Mouse (Mus musculus): ENCODE results near the gene Ugt1a8.

The Ugt1a8 gene

DNA sequence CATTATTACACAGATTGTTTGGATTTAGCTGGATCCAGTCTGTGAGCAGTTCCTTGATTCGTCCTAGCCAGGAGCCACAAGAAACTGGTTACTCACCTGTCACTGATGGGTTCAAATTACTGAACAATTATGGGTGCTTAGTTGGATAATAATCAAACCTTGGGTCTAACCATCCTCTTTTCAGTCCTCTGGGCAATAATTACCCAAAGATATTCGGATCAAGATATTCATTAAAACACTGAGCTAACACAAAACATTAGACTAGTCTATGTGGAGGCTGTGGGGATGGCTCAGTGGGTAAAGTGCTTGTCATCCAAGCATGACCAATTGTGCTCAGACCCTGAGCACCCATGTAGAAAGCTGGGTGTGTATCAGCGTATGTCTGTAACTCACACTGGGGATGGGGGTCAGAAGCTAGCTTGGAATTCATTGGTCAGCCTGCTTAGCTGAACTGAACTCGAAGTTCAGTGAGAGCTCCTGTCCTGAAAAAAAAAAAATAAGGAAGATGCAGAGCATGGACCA is 148.3 kb downstream of the Ugt1a8 start:
- DNase-seq (ENCODE audit: low spot score), result no peak

DNA sequence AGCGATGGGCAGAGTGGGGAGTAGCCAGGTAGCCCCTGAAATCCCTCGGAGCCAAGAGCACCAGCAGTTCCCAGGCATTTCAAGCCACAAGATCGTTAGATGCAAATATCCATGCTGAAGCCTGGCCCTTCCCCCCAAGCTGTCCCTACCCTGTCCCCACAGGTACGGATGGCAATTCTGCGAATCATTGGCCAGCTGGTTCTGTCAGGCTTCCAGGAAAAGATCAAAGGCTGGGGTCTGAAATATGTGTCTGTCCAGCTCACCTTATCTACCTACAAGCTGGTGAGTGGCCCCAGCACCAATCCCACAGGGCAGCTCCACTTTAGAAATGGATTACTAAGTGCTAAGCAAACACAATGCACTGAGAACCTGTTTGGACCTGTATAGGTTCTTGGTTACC is 149.7 kb downstream of the Ugt1a8 start:
- DNase-seq (ENCODE audit: low spot score), result no peak

DNA sequence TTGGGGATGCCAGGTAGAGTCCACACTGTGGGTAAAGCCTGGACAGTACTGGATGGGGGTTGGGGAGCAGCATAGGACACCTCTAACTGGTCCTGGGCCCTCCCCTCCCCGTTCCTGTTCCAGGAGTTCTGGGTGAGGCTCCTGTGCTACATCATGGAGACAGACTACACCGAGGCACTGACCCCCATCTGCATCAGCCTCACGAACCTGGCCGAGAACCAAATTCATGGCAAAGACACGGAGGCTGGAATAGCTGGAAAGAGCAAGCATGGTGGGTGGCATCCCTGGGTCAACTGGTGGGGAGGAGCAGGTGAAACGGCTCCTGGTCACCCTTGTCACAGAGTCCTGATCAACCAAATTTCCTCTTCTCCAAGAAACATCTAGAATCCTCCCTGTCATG is 151.2 kb downstream of the Ugt1a8 start:
- DNase-seq (ENCODE audit: low spot score), result no peak

DNA sequence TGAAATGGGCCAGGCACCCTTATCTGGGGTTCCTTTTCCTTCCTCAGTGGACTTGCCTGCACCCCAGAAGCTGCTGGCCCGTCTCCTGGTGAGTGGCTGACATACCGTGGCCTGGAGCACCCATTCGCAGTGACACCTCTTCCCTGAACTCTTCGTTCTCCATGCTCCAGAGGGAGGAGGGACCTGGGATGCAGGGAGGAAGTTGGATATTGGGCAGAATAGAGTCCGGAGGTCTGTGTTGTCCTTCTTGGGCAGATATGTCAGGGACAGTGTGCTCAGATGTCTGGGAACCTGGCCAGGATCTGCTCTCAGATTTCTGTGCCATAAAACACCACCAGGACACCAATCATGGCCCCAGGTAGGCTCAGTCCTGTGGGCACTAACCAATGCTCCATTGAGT is 152.5 kb downstream of the Ugt1a8 start:
- DNase-seq (ENCODE audit: low spot score), result no peak

DNA sequence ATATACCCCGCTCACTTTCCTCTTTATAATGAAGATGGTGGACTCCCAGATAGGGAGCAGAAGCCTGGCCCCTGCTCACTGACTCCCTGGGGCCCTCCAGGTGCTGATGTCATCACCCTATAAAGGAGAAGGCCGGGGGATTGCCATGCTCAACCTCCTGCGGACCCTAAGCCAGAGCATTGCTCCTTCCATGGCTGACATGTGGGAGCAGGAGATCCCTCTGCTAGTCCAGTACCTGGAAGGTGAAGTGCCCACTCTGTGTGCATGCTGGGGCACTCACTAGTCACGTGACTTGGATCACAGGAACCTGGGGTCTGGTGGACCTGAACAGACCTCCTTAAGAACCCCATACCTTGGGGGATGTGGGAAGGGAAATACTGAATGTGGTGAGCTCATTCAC is 153.0 kb downstream of the Ugt1a8 start:
- no peak for DNase-seq (ENCODE audit: low spot score)

DNA sequence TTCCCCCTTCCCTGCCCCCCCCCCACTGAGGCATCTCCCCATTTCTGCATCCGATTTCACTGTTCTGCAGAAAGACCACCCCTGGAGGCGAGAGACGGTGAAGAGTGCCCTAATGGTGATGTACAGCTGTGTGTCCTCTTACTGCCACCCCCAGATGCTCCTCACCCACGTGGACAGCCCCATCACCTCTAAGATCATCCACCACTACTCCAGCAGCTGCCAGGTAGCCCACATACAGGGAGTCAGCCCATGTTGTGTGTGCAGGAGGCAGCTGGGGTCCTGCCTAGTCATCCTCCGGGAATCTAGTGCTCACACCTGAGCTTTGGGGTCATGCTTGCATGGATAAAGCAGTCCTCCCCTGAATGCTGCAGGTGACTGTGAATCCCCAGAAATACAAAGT is 156.2 kb downstream of the Ugt1a8 start:
- no peak for DNase-seq (ENCODE audit: low spot score)

DNA sequence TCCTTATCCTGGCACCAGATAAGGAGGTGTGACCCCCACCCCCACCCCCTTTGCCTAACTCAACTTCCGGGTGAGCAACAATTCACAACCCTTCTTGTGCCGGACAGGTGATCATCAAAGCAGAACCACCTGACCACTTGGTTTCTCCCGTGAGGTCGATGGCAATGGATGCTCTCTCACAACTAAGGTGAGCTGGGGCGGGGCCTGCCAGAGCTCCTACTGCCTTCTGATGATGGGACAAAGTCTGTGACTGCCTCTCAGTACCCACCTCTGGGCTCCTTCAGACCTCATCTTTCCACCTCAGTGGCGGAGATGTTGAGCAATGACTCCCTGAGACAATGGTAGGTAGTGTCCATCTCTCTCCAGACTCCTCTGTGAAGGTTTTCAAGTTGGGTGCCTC is 158.3 kb downstream of the Ugt1a8 start:
- no peak for DNase-seq (ENCODE audit: low spot score)

DNA sequence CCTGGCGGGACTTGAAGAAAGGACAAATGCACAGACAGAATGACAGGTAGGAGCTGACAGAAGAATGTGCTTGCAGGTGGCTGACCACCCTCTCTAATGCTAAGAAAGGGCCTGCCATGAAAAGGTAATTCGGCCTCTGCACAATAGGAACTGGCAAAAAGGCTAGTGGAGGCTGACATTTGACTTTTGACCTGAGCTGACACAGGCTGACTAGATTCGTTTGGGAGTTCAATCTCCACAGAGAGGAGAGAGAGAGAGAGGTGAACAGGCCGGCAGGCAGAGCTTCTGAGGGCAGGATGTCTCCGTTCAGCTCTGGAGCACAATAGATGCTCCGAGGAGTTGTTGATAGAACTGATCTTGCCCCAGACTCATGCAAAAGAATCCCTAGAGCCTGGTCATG is 158.8 kb downstream of the Ugt1a8 start:
- no peak for DNase-seq (ENCODE audit: low spot score)

DNA sequence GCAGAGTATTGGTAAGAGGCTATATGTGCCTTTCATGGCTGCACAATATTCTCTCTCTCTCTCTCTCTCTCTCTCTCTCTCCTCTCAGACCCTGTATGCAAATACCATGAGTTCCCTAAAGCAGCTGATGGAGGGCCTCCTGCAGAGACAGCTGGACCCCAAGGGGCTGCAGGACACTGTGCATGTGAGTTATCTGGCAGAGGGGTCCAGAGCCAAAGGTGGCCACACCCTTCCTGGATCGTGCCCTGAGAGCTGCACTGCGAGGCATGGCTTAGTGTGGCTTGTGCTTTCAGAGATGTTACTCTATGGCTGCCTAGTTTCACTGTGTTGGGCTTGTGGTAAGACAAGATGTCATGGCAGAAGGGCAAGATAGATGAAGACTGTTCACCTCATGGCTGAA is 160.0 kb downstream of the Ugt1a8 start:
- DNase-seq (ENCODE audit: low spot score), result no peak

DNA sequence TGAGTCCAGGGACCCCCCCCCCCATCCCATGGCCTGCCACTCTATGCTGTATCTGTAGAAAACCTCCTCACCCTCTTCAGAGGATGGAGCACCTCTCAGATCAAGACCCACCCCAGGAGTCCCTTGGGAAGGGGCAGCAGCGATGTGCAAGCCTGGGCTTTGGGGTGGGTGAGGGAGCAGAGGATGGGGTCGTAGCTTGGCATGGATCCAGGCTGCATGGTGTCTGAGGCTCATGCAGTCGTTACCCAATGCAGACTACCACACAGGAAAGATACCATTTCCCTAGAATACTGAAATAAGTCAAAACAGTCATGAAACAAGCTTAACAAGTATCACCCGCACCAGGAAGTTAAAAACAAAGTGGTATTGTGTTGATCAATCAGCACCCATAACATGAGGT is 161.0 kb downstream of the Ugt1a8 start:
- no peak for DNase-seq (ENCODE audit: low spot score)

DNA sequence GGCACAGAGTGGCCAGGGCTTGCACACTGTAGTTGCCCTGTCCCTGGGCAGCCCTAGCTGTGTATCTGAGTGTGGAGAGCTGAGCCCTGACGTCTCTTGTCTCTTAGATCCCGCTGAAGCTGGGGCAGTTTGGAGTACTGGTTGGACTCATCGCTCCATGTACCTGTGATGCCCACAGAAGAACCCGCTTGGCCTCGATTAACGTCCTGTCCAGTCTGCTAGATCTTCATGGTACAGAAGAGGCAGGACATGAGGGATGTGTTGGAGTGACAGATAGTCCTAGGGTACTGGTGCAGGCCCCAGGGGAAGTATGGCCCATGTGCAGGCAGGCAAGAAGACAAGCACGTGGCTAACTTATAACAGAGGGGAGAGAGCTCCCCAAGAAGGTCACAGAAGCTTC is 162.0 kb downstream of the Ugt1a8 start:
- DNase-seq (ENCODE audit: low spot score), result no peak

DNA sequence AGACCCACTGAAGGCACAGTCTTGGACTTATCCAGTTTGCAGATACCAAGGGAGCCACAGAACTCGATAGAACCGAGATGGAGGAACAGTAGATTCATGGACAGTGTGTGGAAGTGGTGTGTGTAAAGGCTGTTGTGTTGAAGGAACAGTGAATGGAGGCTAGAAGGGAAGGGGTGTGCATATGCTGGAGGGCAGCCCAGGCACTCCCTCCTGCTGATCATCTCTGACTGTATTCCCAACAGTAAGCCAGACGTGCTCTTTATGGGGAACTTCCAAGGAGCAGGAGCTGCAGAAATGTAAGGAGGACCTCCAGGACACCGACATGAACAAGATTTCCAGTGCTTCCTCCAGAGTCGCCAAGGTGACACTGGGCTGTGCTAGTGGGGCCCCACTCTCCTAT is 162.4 kb downstream of the Ugt1a8 start:
- no peak for DNase-seq (ENCODE audit: low spot score)

DNA sequence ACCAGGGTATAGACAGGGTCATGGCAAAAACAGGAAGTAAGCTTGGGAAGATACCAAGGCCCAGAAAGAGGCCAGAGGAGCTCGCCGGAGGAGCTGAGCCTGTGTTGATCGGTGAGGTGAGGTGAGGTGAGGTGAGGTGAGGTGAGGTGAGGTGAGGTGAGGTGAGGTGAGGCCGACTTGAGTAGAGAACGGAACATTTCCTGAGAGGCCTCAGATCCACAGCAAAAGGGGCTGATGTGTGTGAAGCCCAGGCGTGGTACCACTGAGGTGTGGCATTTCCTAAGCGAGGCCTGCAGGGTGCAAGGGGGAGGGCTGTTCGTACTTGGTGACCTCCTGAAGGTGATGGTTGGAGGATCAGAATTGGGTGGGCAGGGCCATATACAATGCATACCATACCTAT is 165.5 kb downstream of the Ugt1a8 start:
- DNase-seq (ENCODE audit: low spot score), result no peak

DNA sequence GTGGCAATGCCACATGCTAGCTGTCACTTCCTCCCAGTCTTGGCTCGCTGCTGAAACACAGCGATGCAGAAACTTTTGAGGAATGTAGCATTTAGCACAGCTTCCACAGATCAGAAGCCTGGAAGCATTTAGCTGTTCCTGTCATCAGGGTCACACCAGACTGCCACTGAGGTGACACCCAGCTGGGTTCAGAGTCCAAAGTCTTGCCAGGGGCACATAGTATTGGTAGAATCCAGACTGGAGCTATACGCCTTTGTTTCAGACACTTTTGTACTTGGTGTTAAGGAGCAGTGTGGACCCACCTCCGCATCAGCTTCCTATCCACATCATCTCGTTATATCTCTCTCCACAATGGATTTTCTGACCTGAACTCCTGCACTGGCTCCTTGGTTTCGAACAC is 165.9 kb downstream of the Ugt1a8 start:
- DNase-seq (ENCODE audit: low spot score), result no peak

DNA sequence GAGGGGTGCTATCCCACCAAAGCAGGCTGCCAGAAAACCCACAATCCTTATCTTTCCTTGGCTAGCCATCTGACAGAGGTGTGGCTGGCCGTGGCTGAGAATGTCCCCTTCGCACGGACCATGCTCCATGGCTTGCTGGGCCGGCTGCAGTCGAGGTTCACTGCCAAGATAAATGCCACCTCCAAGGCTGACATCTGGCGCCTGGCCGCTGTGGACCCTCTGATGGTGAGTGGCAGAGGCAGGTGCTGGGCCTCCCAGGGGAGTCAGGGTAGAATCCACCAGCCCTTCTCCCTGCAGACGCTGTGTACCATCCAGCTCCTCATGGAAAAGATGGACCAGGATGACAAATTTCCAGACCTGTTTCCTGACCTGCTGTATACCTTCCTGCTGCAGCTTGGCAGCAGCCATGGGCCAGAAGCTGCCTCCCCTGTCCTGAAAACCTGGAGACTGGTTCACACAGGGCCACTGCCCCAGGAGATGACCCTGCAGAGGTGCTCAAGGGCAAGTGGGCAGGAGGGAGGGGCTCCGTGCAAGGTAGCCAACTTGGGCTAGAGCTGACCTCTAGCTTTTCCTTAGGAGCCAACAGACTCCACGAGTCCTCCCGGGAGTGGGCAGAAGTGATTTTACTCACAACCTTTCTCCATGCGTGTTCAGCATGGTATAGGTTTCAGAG is 167.3 kb downstream of the Ugt1a8 start:
- no peak for DNase-seq (ENCODE audit: low spot score)

DNA sequence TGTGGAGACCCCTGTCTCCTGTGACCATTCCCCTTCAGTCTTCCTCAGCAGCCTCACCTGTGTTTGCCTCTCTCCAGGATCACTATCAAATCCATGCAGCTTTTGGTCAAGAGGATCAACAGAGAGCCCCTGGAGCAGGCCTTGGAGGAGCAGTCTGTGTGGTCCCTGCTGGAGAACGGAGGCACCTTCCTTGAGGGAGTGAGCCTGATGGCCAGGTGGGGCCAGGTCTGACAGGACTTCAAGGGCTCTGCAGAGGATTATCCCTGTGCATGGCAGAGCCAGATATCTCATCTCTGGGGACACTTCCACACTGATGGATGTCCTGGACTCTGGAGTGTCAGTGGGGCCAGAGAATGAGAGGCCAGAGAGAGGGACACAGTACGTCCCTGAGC is 167.8 kb downstream of the Ugt1a8 start:
- no peak for DNase-seq (ENCODE audit: low spot score)

DNA sequence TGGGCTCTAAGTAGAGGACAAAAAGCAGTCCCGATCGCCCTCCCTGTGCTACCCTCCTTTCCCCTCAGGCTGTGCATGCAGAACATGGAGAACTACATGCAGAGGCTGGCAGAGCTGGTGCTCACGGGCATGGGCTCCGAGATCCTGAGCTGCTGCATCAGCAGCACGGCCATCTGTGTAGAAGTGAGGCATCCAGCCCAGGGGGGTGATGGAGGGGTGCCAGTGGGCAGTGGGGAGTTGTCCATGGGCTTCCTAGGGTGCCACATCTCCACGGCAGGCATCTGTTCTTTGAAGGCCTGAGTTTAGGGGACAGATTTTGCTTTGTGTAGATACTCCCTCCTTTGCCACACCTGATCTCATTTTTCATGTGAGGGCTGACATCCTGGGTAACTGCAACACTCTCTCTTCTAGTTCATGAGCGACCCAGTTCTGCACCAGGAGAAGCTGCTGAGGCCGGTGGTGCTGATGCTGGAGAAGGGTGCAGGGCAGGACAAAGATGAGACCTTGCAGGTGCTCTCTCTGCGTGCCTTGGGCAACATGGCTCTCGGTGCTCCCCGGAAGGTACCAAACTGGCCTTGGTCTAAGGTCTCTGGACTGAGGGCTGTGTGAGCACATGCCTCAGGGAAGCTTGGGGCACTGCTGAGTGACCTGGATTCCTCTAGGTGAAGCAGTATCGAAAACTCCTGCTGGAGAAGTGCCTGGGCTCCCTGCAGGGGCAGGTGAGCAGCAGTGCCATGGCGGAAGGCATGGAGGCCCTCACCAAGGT is 168.6 kb downstream of the Ugt1a8 start:
- no peak for DNase-seq (ENCODE audit: low spot score)

DNA sequence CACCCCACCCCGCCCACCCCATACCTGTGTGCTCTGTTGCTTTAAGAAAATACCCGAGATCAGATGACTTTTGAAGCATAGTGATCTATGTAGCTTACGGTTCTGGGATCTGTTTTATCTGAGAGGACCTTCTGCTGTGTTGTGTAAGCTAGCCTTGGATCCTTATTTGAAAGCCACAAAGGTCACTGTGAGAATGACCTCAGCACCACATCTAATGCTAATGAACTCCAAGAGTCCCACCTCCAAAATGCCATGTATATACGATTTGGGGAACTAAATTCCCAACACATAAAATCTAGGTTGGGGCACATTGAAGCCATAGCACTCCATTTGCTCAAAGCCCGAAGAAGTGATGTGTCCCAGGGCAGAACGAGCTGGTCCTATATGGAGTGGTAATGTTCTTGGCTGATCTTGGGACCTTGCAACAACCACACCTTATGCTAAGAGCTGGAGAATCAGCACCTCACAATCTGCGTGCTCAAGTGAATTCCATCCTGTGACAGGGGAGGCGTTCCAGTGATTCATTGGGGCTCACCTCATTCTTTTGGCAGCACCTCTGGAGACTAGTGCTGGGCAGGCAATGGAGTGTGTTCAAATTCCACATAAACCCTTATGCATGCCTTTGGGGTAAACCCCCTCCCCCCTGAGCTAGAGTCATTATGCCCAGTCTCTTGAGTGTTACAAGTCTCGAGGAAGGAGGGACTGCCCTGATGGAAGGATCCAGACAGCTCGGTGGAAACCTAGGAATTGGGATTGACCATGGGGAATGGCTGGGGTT is 169.5 kb downstream of the Ugt1a8 start:
- DNase-seq (ENCODE audit: low spot score), result no peak

DNA sequence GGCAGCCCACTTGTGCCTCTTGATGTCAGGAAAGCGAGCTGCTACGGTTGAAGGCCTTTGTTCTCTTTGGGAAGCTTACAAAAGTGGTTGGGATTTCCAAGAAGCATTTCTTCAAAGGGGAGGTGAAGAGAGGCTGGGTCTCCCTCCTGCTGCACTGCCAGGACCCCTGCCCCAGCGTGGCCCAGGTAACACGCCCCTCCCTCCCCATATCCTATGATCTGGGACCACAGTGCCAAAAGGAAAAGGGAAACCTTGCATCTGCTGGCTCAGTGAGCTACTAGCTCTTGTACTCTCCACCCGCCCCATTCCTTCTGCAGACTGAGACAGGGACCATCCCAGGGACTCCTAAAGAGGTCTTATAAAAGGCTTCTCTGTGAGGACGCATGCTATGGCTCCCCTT is 170.1 kb downstream of the Ugt1a8 start:
- DNase-seq (ENCODE audit: low spot score), result no peak

DNA sequence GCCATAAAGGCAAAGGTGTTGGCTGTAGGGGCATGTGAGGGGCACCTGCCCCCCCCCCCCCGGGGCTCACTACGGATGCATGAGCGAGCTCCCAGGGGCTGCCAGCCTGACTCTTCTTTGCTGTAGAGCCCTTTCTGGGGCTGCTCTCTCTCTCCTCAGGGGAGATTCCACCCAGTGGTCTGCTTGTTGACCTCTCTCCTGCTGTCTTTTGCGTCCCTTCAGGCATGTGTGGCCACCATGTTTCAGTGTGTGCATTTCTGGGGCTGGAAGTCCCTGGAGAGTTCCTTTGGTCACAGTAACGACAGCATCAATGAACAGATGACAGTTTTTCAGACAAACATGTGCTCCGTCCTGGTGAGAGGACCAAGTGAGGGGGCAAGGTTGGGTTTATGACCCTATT is 170.7 kb downstream of the Ugt1a8 start:
- DNase-seq (ENCODE audit: low spot score), result no peak

DNA sequence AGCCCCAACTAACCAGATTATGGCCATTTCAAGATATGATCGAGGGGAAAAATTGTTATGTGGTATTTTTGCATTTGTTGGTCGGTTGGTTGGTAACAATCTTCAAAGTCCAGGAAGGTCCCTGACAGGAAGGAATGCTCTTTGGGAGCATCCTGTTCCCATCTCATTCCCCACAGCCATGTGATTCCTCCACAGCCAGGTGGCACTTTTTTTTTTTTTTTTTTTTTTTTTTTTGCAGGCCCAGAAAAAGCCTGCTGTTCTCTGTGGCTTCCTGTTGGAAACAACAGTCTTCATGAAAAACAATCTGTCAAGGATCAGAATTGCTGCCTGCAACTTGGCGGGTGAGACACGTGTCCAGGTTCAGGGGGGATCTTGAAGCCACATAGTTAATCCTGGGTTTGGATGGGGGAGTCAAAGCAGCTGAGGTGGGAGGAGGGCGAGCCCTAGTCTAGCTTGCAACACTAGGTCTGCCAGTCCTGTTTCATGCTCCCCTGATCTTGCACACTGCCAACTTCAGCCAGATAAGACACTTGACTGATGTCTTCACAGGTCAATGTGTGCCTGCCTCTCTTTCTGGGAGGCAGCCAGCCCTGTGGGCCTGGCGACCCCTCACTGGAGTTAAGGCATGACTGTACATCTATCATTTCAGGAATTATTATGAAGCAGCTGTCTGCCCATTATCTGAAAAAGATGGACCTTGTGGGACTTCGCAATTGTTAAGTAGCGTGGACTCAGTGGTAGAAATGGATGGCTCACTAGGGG is 171.4 kb downstream of the Ugt1a8 start:
- DNase-seq (ENCODE audit: low spot score), result no peak

DNA sequence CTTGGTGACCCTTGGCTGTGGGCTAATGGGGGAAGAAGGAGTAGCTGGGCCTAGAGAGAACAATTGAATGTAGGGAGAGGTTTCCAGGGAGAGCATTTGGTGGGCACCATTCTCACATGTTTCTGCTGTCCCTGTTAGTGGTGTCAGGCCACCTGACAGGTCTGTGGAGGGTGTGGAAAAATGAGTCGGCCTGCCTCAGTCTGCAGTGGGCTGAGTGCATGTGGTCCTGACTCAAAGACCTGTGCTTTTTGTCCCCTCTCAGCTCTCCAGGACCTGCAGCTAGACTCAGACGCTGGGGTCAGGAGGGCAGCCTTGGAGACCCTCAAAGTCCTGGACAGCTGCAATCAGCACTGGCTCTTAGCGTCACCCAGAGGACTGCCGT is 172.0 kb downstream of the Ugt1a8 start:
- DNase-seq (ENCODE audit: low spot score), result no peak

Data from layer of hippocampus, adult 11-12 months (tissue).